Mouse (Mus musculus): ENCODE results near the gene Faf2. TPM values are rescaled to one million over a fixed set of nuclear protein-coding genes. Genes with fewer than 3 reads are reported as not detected.

Faf2 gene
- total RNA-seq, 1 experiment: 76.3 TPM

GRCm38 (mm10) chr13:54680184-54680853, 58.7 kb downstream of the Faf2 start:
- H3K4me3 ChIP-seq (ENCODE audit: insufficient read depth in 1 of 2, low read depth in 1 of 2, low read length in 2 of 2, poor library complexity in 1 of 2, severe bottlenecking in 1 of 2): no peak overlapping the region
- H3K36me3 ChIP-seq (ENCODE audit: control insufficient read depth, insufficient read depth, low read length, poor library complexity, severe bottlenecking): peaks cover 61% of the 10 kb centered on the region
- H3K4me1 ChIP-seq (ENCODE audit: control insufficient read depth in 2 of 2, insufficient read depth in 2 of 2, low read length in 2 of 2, poor library complexity in 1 of 2): peaks cover 1 to 32% of the 10 kb centered on the region in 2 experiments; a peak in 3 of 4 replicates
- no peaks in the 10 kb centered on the region for H3K9me3 ChIP-seq (ENCODE audit: control insufficient read depth, insufficient read depth, low read depth, low read length)
- in situ Hi-C loops (cut with MboI; ENCODE audit: low sequenced_read_pairs in 2 of 2, unreplicated experiment in 2 of 2): no loop called here
- TF ChIP-seq MAFK (IDR thresholded peaks at IDR 0.05; ENCODE audit: insufficient read depth, low read depth, low read length) (no peak), CHD2 (IDR thresholded peaks at IDR 0.05; ENCODE audit: low read depth, low read length) (no peak), ZC3H11A (IDR thresholded peaks at IDR 0.05; ENCODE audit: borderline replicate concordance, low read depth, low read length) (no peak), ZNF384 (IDR thresholded peaks at IDR 0.05; ENCODE audit: low read depth, low read length) (no peak), HCFC1 (IDR thresholded peaks at IDR 0.05; ENCODE audit: borderline replicate concordance, insufficient read depth, low read length) (no peak)
- 0 out of 2 replicates have a peak overlapping the region, but pooled peaks have one; percentile 1 for H3K27ac ChIP-seq (ENCODE audit: insufficient read depth, low read depth, low read length, poor library complexity, severe bottlenecking)
- no peak for DNase-seq (ENCODE audit: low read depth, low spot score)
- H3K9ac ChIP-seq (ENCODE audit: insufficient read depth, low read depth, low read length, poor library complexity, severe bottlenecking): no peak overlapping the region

GRCm38 (mm10) chr13:54681291-54681690, 59.7 kb downstream of the Faf2 start:
- DNase-seq (ENCODE audit: low read depth, low spot score): no peak
- no peak overlapping the region for H3K4me3 ChIP-seq (ENCODE audit: insufficient read depth in 1 of 2, low read depth in 1 of 2, low read length in 2 of 2, poor library complexity in 1 of 2, severe bottlenecking in 1 of 2)
- TF ChIP-seq CHD2 (IDR thresholded peaks at IDR 0.05; ENCODE audit: low read depth, low read length): no peak
- no peak for TF ChIP-seq MAFK (IDR thresholded peaks at IDR 0.05; ENCODE audit: insufficient read depth, low read depth, low read length)
- no peak for TF ChIP-seq ZC3H11A (IDR thresholded peaks at IDR 0.05; ENCODE audit: borderline replicate concordance, low read depth, low read length)
- no peak for TF ChIP-seq ZNF384 (IDR thresholded peaks at IDR 0.05; ENCODE audit: low read depth, low read length)
- TF ChIP-seq HCFC1 (IDR thresholded peaks at IDR 0.05; ENCODE audit: borderline replicate concordance, insufficient read depth, low read length): no peak
- H3K4me1 ChIP-seq (ENCODE audit: control insufficient read depth in 2 of 2, insufficient read depth in 2 of 2, low read length in 2 of 2, poor library complexity in 1 of 2): peaks cover 8 to 39% of the 10 kb centered on the region in 2 experiments; a peak in 3 of 4 replicates
- in situ Hi-C loops (cut with MboI; ENCODE audit: low sequenced_read_pairs in 2 of 2, unreplicated experiment in 2 of 2): no loop called here
- no peaks in the 10 kb centered on the region for H3K9me3 ChIP-seq (ENCODE audit: control insufficient read depth, insufficient read depth, low read depth, low read length)
- H3K9ac ChIP-seq (ENCODE audit: insufficient read depth, low read depth, low read length, poor library complexity, severe bottlenecking): no peak overlapping the region
- no peak overlapping the region for H3K27ac ChIP-seq (ENCODE audit: insufficient read depth, low read depth, low read length, poor library complexity, severe bottlenecking)
- H3K36me3 ChIP-seq (ENCODE audit: control insufficient read depth, insufficient read depth, low read length, poor library complexity, severe bottlenecking): peaks cover 66% of the 10 kb centered on the region

GRCm38 (mm10) chr13:54683301-54683700, 61.7 kb downstream of the Faf2 start:
- TF ChIP-seq MAFK (IDR thresholded peaks at IDR 0.05; ENCODE audit: insufficient read depth, low read depth, low read length): no peak
- TF ChIP-seq HCFC1 (IDR thresholded peaks at IDR 0.05; ENCODE audit: borderline replicate concordance, insufficient read depth, low read length): no peak
- TF ChIP-seq ZC3H11A (IDR thresholded peaks at IDR 0.05; ENCODE audit: borderline replicate concordance, low read depth, low read length): no peak
- TF ChIP-seq CHD2 (IDR thresholded peaks at IDR 0.05; ENCODE audit: low read depth, low read length): no peak
- TF ChIP-seq ZNF384 (IDR thresholded peaks at IDR 0.05; ENCODE audit: low read depth, low read length): no peak

DNA sequence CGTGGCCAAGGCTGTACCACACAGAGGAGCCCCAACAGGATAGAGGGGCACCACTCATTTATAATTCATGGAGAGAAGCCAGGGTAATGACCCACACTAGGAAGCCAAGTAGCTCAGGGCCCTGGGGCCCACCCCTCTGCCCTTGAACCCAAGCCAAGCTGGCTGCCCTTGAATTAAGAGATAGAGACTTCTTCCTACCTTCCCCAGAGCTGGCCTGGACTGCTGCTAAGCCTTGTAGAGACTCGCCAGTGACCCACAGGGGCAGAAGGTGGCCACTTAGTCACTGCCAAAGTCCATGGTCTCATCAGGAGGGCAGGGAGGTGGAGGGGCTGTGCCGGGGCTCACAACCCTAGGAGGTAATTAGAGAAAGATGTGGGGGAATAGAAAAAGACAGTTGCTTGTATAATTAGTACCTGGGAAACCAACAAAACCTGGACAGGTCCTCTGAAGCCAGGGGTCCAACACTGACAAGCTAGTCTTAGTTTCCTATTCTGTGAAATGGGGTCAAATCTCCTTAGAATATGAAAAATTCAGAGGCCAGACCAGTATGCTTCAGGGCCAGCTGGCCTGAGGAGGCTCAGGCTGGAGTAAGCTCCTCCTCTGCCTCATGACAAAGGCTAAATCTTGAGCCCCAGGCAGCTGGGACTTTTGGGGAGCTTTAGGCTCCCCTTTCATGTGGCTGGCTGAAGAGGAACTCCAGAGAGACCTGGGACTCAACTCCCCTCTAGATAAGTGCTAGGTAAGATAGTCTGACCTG, 62.7 kb downstream of the Faf2 start:
- Histone ChIP-seq H3K9me3 (ENCODE audit: control insufficient read depth, insufficient read depth, low read depth, low read length) (no peaks in the 10 kb centered on the region), H3K36me3 (ENCODE audit: control insufficient read depth, insufficient read depth, low read length, poor library complexity, severe bottlenecking) (peaks cover 58% of the 10 kb centered on the region), H3K4me1 (ENCODE audit: control insufficient read depth in 2 of 2, insufficient read depth in 2 of 2, low read length in 2 of 2, poor library complexity in 1 of 2) (peaks cover 10 to 38% of the 10 kb centered on the region in 2 experiments), H3K27ac (ENCODE audit: insufficient read depth, low read depth, low read length, poor library complexity, severe bottlenecking) (no peak overlapping the region), H3K4me3 (ENCODE audit: insufficient read depth in 1 of 2, low read depth in 1 of 2, low read length in 2 of 2, poor library complexity in 1 of 2, severe bottlenecking in 1 of 2) (no peak overlapping the region), H3K9ac (ENCODE audit: insufficient read depth, low read depth, low read length, poor library complexity, severe bottlenecking) (no peak overlapping the region)
- in situ Hi-C loops (cut with MboI; ENCODE audit: low sequenced_read_pairs in 2 of 2, unreplicated experiment in 2 of 2): no loop called here
- no peak for DNase-seq (ENCODE audit: low read depth, low spot score)
- TF ChIP-seq CHD2 (IDR thresholded peaks at IDR 0.05; ENCODE audit: low read depth, low read length) (no peak), HCFC1 (IDR thresholded peaks at IDR 0.05; ENCODE audit: borderline replicate concordance, insufficient read depth, low read length) (no peak), MAFK (IDR thresholded peaks at IDR 0.05; ENCODE audit: insufficient read depth, low read depth, low read length) (no peak), ZNF384 (IDR thresholded peaks at IDR 0.05; ENCODE audit: low read depth, low read length) (no peak), ZC3H11A (IDR thresholded peaks at IDR 0.05; ENCODE audit: borderline replicate concordance, low read depth, low read length) (no peak)

More at GRCm38 (mm10) chr13:54683301-54683700, 61.7 kb downstream of the Faf2 start:
- H3K9ac ChIP-seq (ENCODE audit: insufficient read depth, low read depth, low read length, poor library complexity, severe bottlenecking): no peak overlapping the region
- no peaks in the 10 kb centered on the region for H3K9me3 ChIP-seq (ENCODE audit: control insufficient read depth, insufficient read depth, low read depth, low read length)
- H3K4me3 ChIP-seq (ENCODE audit: insufficient read depth in 1 of 2, low read depth in 1 of 2, low read length in 2 of 2, poor library complexity in 1 of 2, severe bottlenecking in 1 of 2): no peak overlapping the region
- in situ Hi-C loops (cut with MboI; ENCODE audit: low sequenced_read_pairs in 2 of 2, unreplicated experiment in 2 of 2): no loop called here
- peaks cover 66% of the 10 kb centered on the region for H3K36me3 ChIP-seq (ENCODE audit: control insufficient read depth, insufficient read depth, low read length, poor library complexity, severe bottlenecking)
- DNase-seq (ENCODE audit: low read depth, low spot score): no peak
- no peak overlapping the region for H3K27ac ChIP-seq (ENCODE audit: insufficient read depth, low read depth, low read length, poor library complexity, severe bottlenecking)
- peaks cover 8 to 37% of the 10 kb centered on the region in 2 experiments; a peak in 3 of 4 replicates for H3K4me1 ChIP-seq (ENCODE audit: control insufficient read depth in 2 of 2, insufficient read depth in 2 of 2, low read length in 2 of 2, poor library complexity in 1 of 2)
